Mouse (Mus musculus): ENCODE data around the gene Fanci. TPM values are rescaled to one million over a fixed set of nuclear protein-coding genes. Genes with fewer than 3 reads are reported as not detected.

Fanci gene
- total RNA-seq, 2 experiments from 2014 or later, result 2.6 to 3.3 TPM

GRCm38 (mm10) chr7:79464776-79465420, 73.2 kb downstream of the Fanci start:
- DNase-seq, result peak; percentile 38

- no peak for DNase-seq
Measured at GRCm38 (mm10) chr7:79465461-79466044, 73.8 kb downstream of the Fanci start.

GRCm38 (mm10) chr7:79466053-79466901, 74.5 kb downstream of the Fanci start, which contains the start of gene Polg:
Polg (minus strand) TSS chr7:79466362.
- peak; percentile 100 for DNase-seq

- no peak for DNase-seq
Measured at GRCm38 (mm10) chr7:79467951-79468350, 76.2 kb downstream of the Fanci start.

- DNase-seq, result no peak
Measured at GRCm38 (mm10) chr7:79468994-79469393, 77.3 kb downstream of the Fanci start.

GRCm38 (mm10) chr7:79469766-79470165, 78.0 kb downstream of the Fanci start:
- DNase-seq, result no peak

- DNase-seq, result no peak
Measured at GRCm38 (mm10) chr7:79470718-79471117, 79.0 kb downstream of the Fanci start.

- no peak for DNase-seq
Measured at GRCm38 (mm10) chr7:79471436-79471835, 79.7 kb downstream of the Fanci start.

- no peak for DNase-seq
Measured at GRCm38 (mm10) chr7:79472792-79473191, 81.1 kb downstream of the Fanci start.

- no peak for DNase-seq
Measured at GRCm38 (mm10) chr7:79473496-79474194, 81.9 kb downstream of the Fanci start.

- DNase-seq, result no peak
Measured at GRCm38 (mm10) chr7:79474831-79475399, 83.2 kb downstream of the Fanci start.

- DNase-seq, result peak; percentile 24
Measured at GRCm38 (mm10) chr7:79486528-79486927, 94.8 kb downstream of the Fanci start.

- peak; percentile 68 for DNase-seq
Measured at GRCm38 (mm10) chr7:79493915-79494314, 102.2 kb downstream of the Fanci start.

- peak; percentile 91 for DNase-seq
Measured at GRCm38 (mm10) chr7:79495988-79496815, 104.5 kb downstream of the Fanci start.

- DNase-seq, result no peak
Measured at GRCm38 (mm10) chr7:79496816-79497328, 105.1 kb downstream of the Fanci start.

GRCm38 (mm10) chr7:79497701-79498115, 106.0 kb downstream of the Fanci start:
- DNase-seq, result no peak

- no peak for DNase-seq
Measured at GRCm38 (mm10) chr7:79498356-79498755, 106.6 kb downstream of the Fanci start.

- DNase-seq, result peak; percentile 83
Measured at GRCm38 (mm10) chr7:79498965-79499595, 107.4 kb downstream of the Fanci start.

All from adrenal gland, postnatal 10 days (tissue).